Mouse (Mus musculus) common myeloid progenitor, adult 5-6 weeks (primary cell): Measurements from ENCODE around the gene Atg10. TPM values are rescaled to one million over a fixed set of nuclear protein-coding genes. Genes with fewer than 3 reads are reported as not detected.

Experiments used
- ATAC-seq: replicated peaks from 2 replicates; pipeline ENCODE4 v1.8.0; 2016; ENCODE audit warnings: low read depth, mild to moderate bottlenecking, moderate TSS enrichment, inconsistent platforms; ENCODE audit not compliant: poor library complexity, severe bottlenecking
- total RNA-seq: library from RNA; stranded (forward); fragments of 200-1000, 187-1606 nt; gene quantifications from 2 replicates; pipeline ENCODE4 v1.2.3, GENCODE M21; 2017

The Atg10 gene
- total RNA-seq, 1 experiment from 2014 or later = 7.3 TPM

- ATAC-seq = 0 out of 2 replicates have a peak, but pooled peaks have one; percentile 29
Measured at GRCm38 (mm10) chr13:91178428-91179160, 45.2 kb downstream of the Atg10 start.

- no peak for ATAC-seq
Measured at GRCm38 (mm10) chr13:91175347-91175746, 48.4 kb downstream of the Atg10 start.

- no peak for ATAC-seq
Measured at GRCm38 (mm10) chr13:91171766-91172491, 51.8 kb downstream of the Atg10 start.

- ATAC-seq = no peak
Measured at GRCm38 (mm10) chr13:91171205-91171604, 52.6 kb downstream of the Atg10 start.

- ATAC-seq = peak; percentile 75
Measured at GRCm38 (mm10) chr13:91169529-91170319, 54.0 kb downstream of the Atg10 start.

- no peak for ATAC-seq
Measured at GRCm38 (mm10) chr13:91168486-91168885, 55.3 kb downstream of the Atg10 start.

GRCm38 (mm10) chr13:91167561-91167960, 56.2 kb downstream of the Atg10 start:
- no peak for ATAC-seq

GRCm38 (mm10) chr13:91166286-91166685, 57.5 kb downstream of the Atg10 start:
- peak; percentile 18; the same call in 1 of the 2 replicates for ATAC-seq

- ATAC-seq = no peak
Measured at GRCm38 (mm10) chr13:91165200-91165599, 58.6 kb downstream of the Atg10 start.

GRCm38 (mm10) chr13:91163292-91163691, 60.5 kb downstream of the Atg10 start:
- no peak for ATAC-seq

- no peak for ATAC-seq
Measured at GRCm38 (mm10) chr13:91162452-91162851, 61.3 kb downstream of the Atg10 start.

GRCm38 (mm10) chr13:91160616-91161015, 63.2 kb downstream of the Atg10 start:
- ATAC-seq = no peak

- ATAC-seq = no peak
Measured at GRCm38 (mm10) chr13:91159881-91160280, 63.9 kb downstream of the Atg10 start.

GRCm38 (mm10) chr13:91157941-91158340, 65.8 kb downstream of the Atg10 start:
- no peak for ATAC-seq

GRCm38 (mm10) chr13:91157429-91157828, 66.3 kb downstream of the Atg10 start:
- ATAC-seq = no peak

GRCm38 (mm10) chr13:91156949-91157348, 66.8 kb downstream of the Atg10 start:
- ATAC-seq = no peak

GRCm38 (mm10) chr13:91156308-91156707, 67.5 kb downstream of the Atg10 start:
- ATAC-seq = no peak

- peak; percentile 58 for ATAC-seq
Measured at GRCm38 (mm10) chr13:91155429-91156207, 68.2 kb downstream of the Atg10 start.

GRCm38 (mm10) chr13:91154622-91155021, 69.1 kb downstream of the Atg10 start:
- no peak for ATAC-seq

GRCm38 (mm10) chr13:91136337-91136736, 87.4 kb downstream of the Atg10 start:
- no peak for ATAC-seq
